In the genomic region with DNA sequence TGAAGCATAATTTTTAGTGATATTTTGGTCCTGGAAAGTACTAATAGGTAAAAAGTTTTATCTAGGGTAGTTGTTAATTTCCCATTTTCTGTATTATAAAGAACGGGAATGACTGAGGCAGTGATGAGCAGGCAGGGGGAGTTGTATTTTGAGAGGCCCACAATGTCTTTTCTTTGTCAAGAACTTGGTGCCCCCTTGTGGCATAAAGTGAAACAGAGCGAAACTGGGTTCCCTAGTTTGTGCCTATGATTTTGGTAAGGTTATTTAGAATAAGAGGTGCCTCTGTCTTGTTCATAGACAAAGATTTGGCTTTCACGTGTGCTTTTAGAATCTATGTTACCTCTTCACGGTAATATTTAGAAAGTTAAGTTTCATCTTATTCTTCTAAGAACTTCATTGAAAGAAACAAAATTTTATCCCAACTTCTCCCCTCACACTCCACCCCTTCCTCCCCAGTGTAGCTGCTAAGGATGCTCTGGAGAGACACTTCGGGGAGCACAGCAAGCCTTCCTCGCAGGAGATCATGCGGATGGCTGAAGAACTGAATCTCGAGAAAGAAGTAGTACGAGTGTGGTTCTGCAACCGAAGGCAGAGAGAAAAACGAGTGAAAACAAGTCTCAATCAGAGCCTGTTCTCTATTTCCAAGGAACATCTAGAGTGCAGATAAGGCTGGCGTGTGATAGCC, we compare ENCODE assay signal across 9 mouse cellular contexts. TPM values are rescaled to one million over a fixed set of nuclear protein-coding genes. Genes with fewer than 3 reads are reported as not detected.
DNase-seq lines count a peak whose midpoint lies in the region; ATAC-seq and TF ChIP-seq lines count a peak whose summit lies in the region.
"Had no signal": no experiment of that assay in that cellular context is flagged by ENCODE, and none has a peak within 500 bp of the region (broad histone marks: within the 10 kb centered on the region; RNA-seq: fewer than 3 reads in every experiment).

No protein-coding gene starts in this region.

- H3K4me2 ChIP-seq in midbrain, postnatal 0 days (ENCODE audit: low read depth, low read length, poor library complexity, severe bottlenecking): no peak overlapping the region

- H3K36me3 ChIP-seq in heart, embryonic 10.5 days: no peaks in the 10 kb centered on the region
- peaks cover 3% of the 10 kb centered on the region; the same call in 1 of the 2 replicates for H3K36me3 ChIP-seq in midbrain, postnatal 0 days (ENCODE audit: insufficient read depth, low read length)

- no peak overlapping the region for H3K27ac ChIP-seq in heart, embryonic 10.5 days
- no peak overlapping the region for H3K27ac ChIP-seq in midbrain, postnatal 0 days (ENCODE audit: low read depth, low read length)

- 35% methylated on average over 12 of the region's 12 CpGs for WGBS in heart, embryonic 10.5 days
- WGBS in midbrain, postnatal 0 days: 29% methylated on average over 12 of the region's 12 CpGs

- peak; percentile 79 for TF ChIP-seq CTCF in midbrain, postnatal 0 days (IDR thresholded peaks at IDR 0.05)

- H3K9ac ChIP-seq in midbrain, postnatal 0 days (replicated peaks; ENCODE audit: low read length, poor library complexity, severe bottlenecking): no peak overlapping the region

- DNase-seq in heart, adult 18-20 months: peak; percentile 8 to 25
- no peak for DNase-seq in heart, embryonic 10.5 days (ENCODE audit: low spot score)
- DNase-seq in A20 (ENCODE audit: low read depth, low spot score) (peak; percentile 59), ZHBTc4 (ENCODE audit: low read depth, low spot score) (peak; percentile 64)
- DNase-seq in frontal cortex, adult 2 months (ENCODE audit: extremely low spot score in 1 of 2, low spot score in 1 of 2): peak; percentile 28 to 86
- peak; percentile 59 for DNase-seq in layer of hippocampus, adult 9-10 months (ENCODE audit: low spot score)
- DNase-seq in midbrain, postnatal 0 days (ENCODE audit: low spot score): peak; percentile 70

- no peaks in the 10 kb centered on the region for H3K27me3 ChIP-seq in heart, embryonic 10.5 days (ENCODE audit: insufficient read depth, poor library complexity, severe bottlenecking)
- no peaks in the 10 kb centered on the region for H3K27me3 ChIP-seq in midbrain, postnatal 0 days (ENCODE audit: insufficient read depth, low read length)

- no peak overlapping the region for H3K4me3 ChIP-seq in heart, embryonic 10.5 days
- no peak overlapping the region for H3K4me3 ChIP-seq in midbrain, postnatal 0 days (ENCODE audit: low read depth, low read length)

- H3K4me1 ChIP-seq in heart, embryonic 10.5 days: no peaks in the 10 kb centered on the region
- no peaks in the 10 kb centered on the region for H3K4me1 ChIP-seq in midbrain, postnatal 0 days (ENCODE audit: insufficient read depth, low read length)

- no peaks in the 10 kb centered on the region for H3K9me3 ChIP-seq in heart, embryonic 10.5 days
- H3K9me3 ChIP-seq in midbrain, postnatal 0 days (ENCODE audit: low read length): no peaks in the 10 kb centered on the region

- ATAC-seq in midbrain, postnatal 0 days (ENCODE audit: low FRiP score): no peak
- ATAC-seq in activated CD4-positive, CD25-positive, alpha-beta regulatory T cell, adult 4 months: no peak

RNA-seq across cellular contexts. Expression of a gene that starts 13.1 kb away (rescaled TPM):
- total RNA-seq in heart, adult 18-20 months (2021): not detected
- polyA plus RNA-seq in heart, embryonic 10.5 days (2016; fragmentation: Nextera tagmentation; extraction: Ambion mirVana): not detected in 2 replicates
- 0.06 TPM in 1 of 2 replicates, not detected in the other for polyA plus RNA-seq in frontal cortex, adult 2 months (2012; rRNA removed)
- total RNA-seq in midbrain, postnatal 0 days (2014; rRNA removed): not detected in 2 replicates
- not detected in 2 replicates for polyA plus RNA-seq in midbrain, postnatal 0 days (2015; fragmentation: Nextera tagmentation; extraction: Ambion mirVana)
- under 1 TPM; 0.16 to 0.20 TPM for polyA plus RNA-seq in activated CD4-positive, CD25-positive, alpha-beta regulatory T cell, adult 4 months (2017; shearing (Covaris generic))
- polyA plus RNA-seq: lung, embryonic 16.5 days had no signal

RNA-seq across cellular contexts. Expression of a gene that starts 29.1 kb away (rescaled TPM):
- total RNA-seq in heart, adult 18-20 months (2021): 10 to 100 TPM; 42.8 to 42.9 TPM
- polyA plus RNA-seq in heart, embryonic 10.5 days (2016; fragmentation: Nextera tagmentation; extraction: Ambion mirVana): 40.9 and 43.4 TPM in 2 replicates
- polyA plus RNA-seq in frontal cortex, adult 2 months (2012; rRNA removed): 62.0 and 63.7 TPM in 2 replicates
- 50.9 and 66.0 TPM in 2 replicates for total RNA-seq in midbrain, postnatal 0 days (2014; rRNA removed)
- 164 and 168 TPM in 2 replicates for polyA plus RNA-seq in midbrain, postnatal 0 days (2015; fragmentation: Nextera tagmentation; extraction: Ambion mirVana)
- 10 to 100 TPM; 22.0 to 27.7 TPM for polyA plus RNA-seq in activated CD4-positive, CD25-positive, alpha-beta regulatory T cell, adult 4 months (2017; shearing (Covaris generic))
